Mouse (Mus musculus) limb, embryonic 10.5 days (tissue): ENCODE data around the gene Syt12. TPM values are rescaled to one million over a fixed set of nuclear protein-coding genes. Genes with fewer than 3 reads are reported as not detected.

Experiments
- DNase-seq: peaks from one replicate; pipeline ENCODE4 v3.0.0-alpha.2; 2017; ENCODE audit warnings: low spot score
- H3K27ac ChIP-seq: fragments of 300-500 bp; sonication (generic); 2 replicates; pipeline ENCODE4 v1.5.1; 2016; ENCODE audit warnings: mild to moderate bottlenecking
- H3K27me3 ChIP-seq: fragments of 300-500 bp; sonication (generic); 2 replicates; pipeline ENCODE4 v1.6.1; 2016; ENCODE audit warnings: low read depth, mild to moderate bottlenecking; ENCODE audit not compliant: poor library complexity, severe bottlenecking
- H3K36me3 ChIP-seq: fragments of 300-500 bp; sonication (generic); 2 replicates; pipeline ENCODE4 v1.6.1; 2016; ENCODE audit warnings: mild to moderate bottlenecking, moderate library complexity
- H3K4me1 ChIP-seq: fragments of 300-500 bp; sonication (generic); 2 replicates; pipeline ENCODE4 v1.6.1; 2016
- H3K4me3 ChIP-seq: fragments of 300-500 bp; sonication (generic); 2 replicates; pipeline ENCODE4 v1.5.1; 2016; ENCODE audit warnings: mild to moderate bottlenecking, moderate library complexity
- H3K9me3 ChIP-seq: fragments of 300-500 bp; sonication (generic); replicated peaks from 2 replicates; pipeline ENCODE4 v1.6.1; 2016; ENCODE audit warnings: mild to moderate bottlenecking
- WGBS: fragments of 180-500 bp; shearing (Covaris S2); methylation state at CpG from one replicate; pipeline ENCODE4 v1.1.7; 2016; 5-methylcytosine and 5-hydroxymethylcytosine counted together
- polyA plus RNA-seq: library from polyadenylated mRNA; unstranded; fragments of >200 nt; fragmentation: Nextera tagmentation; extraction: Ambion mirVana; gene quantifications from 2 replicates; pipeline ENCODE4 v1.2.1, GENCODE M21; 2016

Gene Syt12
- polyA plus RNA-seq, 1 experiment from 2014 or later = 0.95 TPM

DNA sequence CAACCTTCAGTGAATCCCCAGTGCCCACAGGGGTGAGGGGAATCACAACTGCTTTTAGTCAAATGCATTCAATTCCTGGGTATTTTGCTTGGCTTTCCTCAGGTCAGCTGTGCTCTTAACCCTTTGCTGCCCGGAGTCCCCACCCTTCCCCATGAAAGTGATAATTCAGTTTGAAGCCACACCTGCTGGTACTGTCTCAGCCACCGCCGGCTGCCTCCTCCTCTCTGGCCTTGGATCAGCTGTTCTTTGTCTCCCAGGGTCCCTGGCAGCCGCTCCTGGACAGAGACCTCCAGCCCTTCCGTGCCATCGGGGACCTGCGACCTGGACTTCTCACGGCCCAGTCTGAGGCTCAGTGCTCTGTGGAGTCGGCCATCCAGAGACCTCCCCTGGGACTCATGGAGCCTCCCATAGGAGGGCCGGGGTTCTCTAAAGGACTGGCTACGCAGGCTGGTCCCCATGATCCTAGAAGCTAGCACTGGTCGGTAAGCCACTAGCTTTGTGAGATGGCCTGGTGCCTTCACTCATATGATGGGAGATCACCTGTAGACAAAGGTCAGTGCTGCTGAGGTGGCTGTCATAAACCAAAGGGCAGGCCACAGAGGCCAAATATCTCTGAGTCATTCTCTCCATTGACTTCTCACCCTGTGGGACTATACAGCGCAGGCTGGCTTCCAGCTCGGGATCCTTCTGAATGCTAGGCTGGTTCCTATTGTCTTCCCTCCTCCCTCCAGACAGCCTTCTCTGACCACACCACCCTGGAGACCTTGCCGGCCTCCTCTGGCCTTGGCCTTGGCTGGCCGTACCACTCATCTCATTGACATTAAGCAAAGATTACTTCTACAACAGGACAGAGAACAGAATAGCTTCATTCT, 21.1 kb upstream of the Syt12 start, which contains the start of gene 2010003K11Rik:
Gene 2010003K11Rik, minus strand, starts transcription at position 522 of the 872 bp plus-strand sequence.
- no peak for DNase-seq
- Histone ChIP-seq H3K4me1 (peaks cover 18% of the 10 kb centered on the region), H3K27ac (0 out of 2 replicates have a peak within 1 kb of the TSS, but pooled peaks have one; percentile 19), H3K9me3 (no peaks in the 10 kb centered on the region), H3K4me3 (no peak within 1 kb of the TSS), H3K36me3 (no peaks in the 10 kb centered on the region), H3K27me3 (no peaks in the 10 kb centered on the region)
- WGBS = 66% methylated on average over 16 of the region's 16 CpGs

GRCm38 (mm10) chr19:4497263-4497973, 20.2 kb upstream of the Syt12 start:
- Histone ChIP-seq H3K9me3 (no peaks in the 10 kb centered on the region), H3K4me3 (no peak overlapping the region), H3K36me3 (no peaks in the 10 kb centered on the region), H3K27ac (0 out of 2 replicates have a peak overlapping the region, but pooled peaks have one; percentile 10), H3K27me3 (no peaks in the 10 kb centered on the region), H3K4me1 (peaks cover 18% of the 10 kb centered on the region)
- peak; percentile 87 for DNase-seq
- WGBS = 6% methylated on average over 4 of the region's 4 CpGs

- Histone ChIP-seq H3K27ac (no peak overlapping the region), H3K36me3 (no peaks in the 10 kb centered on the region), H3K4me1 (peaks cover 18% of the 10 kb centered on the region), H3K4me3 (no peak overlapping the region), H3K27me3 (no peaks in the 10 kb centered on the region), H3K9me3 (no peaks in the 10 kb centered on the region)
- WGBS = 87% methylated on average over 3 of the region's 3 CpGs
- DNase-seq = no peak
Observed at GRCm38 (mm10) chr19:4496535-4497262, 19.5 kb upstream of the Syt12 start.

DNA sequence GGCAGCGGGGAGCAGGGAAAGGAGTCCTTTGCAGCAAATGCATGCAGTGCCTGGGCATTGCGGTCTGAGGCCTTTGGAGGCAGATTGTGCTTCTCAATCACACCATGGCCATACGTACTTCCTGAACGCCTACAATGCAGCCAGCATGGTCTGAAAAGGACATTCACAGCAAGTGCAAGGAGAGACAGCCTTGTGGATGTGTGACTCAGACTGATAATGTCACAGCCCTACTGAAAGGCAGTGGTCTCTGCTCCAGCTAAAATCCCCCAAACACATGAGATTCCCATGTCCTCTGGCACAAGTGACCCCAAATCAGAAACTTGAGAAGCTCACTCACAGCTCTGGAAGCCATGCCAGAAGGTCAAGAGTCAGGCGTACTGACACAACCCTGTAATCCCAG, 18.6 kb upstream of the Syt12 start:
- Histone ChIP-seq H3K9me3 (no peaks in the 10 kb centered on the region), H3K4me1 (peaks cover 18% of the 10 kb centered on the region), H3K27ac (no peak overlapping the region), H3K36me3 (no peaks in the 10 kb centered on the region), H3K4me3 (no peak overlapping the region), H3K27me3 (no peaks in the 10 kb centered on the region)
- WGBS = 79% methylated on average over 5 of the region's 5 CpGs
- no peak for DNase-seq

GRCm38 (mm10) chr19:4494707-4495106, 17.5 kb upstream of the Syt12 start:
- Histone ChIP-seq H3K4me1 (peaks cover 18% of the 10 kb centered on the region), H3K27ac (no peak overlapping the region)

DNA sequence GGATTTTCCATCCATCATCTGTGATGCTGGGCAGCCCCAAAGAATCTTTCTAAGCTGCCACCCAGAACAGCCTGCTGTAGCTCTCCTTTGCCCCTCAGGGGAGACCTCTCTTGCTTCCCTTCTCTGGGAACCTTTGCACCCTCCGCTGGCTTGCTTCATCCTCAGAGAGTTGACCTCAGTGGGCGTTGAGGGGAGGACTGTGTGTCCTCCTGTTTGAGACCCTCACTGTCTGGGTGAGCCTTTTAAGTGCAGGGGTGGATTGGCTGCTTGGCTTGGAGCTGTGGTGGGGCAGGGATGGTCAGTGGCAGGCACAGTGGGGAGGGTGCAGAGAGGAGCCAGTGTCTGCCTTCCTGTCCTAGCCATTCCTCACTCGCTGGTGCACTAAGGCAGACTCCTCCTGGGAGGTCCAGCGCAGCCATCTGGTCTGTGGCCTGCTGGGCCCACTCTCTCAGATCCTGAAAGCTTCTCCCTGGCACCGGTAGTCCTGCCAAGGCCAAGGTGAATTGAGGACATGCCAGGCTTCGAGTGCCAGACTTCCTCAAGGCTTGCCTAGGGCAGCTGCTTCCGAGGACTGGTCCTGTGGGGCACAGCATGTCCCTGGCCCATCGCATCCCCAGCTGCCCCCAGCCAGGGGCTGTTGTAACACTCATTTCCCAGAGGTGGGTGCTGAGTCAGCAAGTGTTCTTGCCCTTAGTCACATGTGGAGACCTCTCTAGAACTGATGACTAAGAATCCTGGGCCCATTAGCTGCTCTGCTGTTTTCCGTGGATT, 15.5 kb upstream of the Syt12 start:
- no peaks in the 10 kb centered on the region for H3K9me3 ChIP-seq
- peaks cover 5% of the 10 kb centered on the region for H3K4me1 ChIP-seq
- WGBS = 62% methylated on average over 9 of the region's 9 CpGs
- no peaks in the 10 kb centered on the region for H3K27me3 ChIP-seq
- H3K4me3 ChIP-seq = no peak overlapping the region
- no peak for DNase-seq
- 0 out of 2 replicates have a peak overlapping the region, but pooled peaks have one; percentile 22 for H3K27ac ChIP-seq
- no peaks in the 10 kb centered on the region for H3K36me3 ChIP-seq

More at GRCm38 (mm10) chr19:4494707-4495106, 17.5 kb upstream of the Syt12 start:
- WGBS = 74% methylated on average over 7 of the region's 7 CpGs
- no peak for DNase-seq
- Histone ChIP-seq H3K9me3 (no peaks in the 10 kb centered on the region), H3K4me3 (no peak overlapping the region), H3K36me3 (no peaks in the 10 kb centered on the region), H3K27me3 (no peaks in the 10 kb centered on the region)

GRCm38 (mm10) chr19:4491080-4491695, 13.9 kb upstream of the Syt12 start:
- Histone ChIP-seq H3K27ac (no peak overlapping the region), H3K27me3 (no peaks in the 10 kb centered on the region), H3K36me3 (no peaks in the 10 kb centered on the region), H3K4me3 (no peak overlapping the region), H3K9me3 (no peaks in the 10 kb centered on the region), H3K4me1 (no peaks in the 10 kb centered on the region)
- 67% methylated on average over 10 of the region's 10 CpGs for WGBS
- DNase-seq = no peak

DNA sequence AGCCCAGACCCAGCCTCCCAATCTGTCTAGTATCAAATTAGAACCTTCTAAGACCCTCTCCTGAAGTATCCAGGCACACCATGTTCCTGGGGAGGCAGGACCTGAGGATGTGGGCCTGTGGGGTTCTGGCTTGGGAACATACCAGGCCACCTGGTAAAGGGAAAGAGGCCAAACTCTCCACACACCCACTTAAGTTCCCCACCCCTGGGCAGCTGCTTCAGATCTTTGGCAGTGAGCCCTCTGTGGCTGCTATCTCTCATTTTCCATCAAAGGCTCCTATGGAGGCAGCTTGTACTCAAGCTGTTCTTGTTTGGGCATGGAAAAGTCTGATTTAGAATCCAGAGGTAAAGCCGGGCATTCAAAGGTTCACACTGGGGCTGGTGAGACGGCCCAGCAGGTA, 10.6 kb upstream of the Syt12 start:
- Histone ChIP-seq H3K36me3 (no peaks in the 10 kb centered on the region), H3K4me3 (no peak overlapping the region), H3K4me1 (peaks cover 4% of the 10 kb centered on the region; the same call in 1 of the 2 replicates), H3K9me3 (no peaks in the 10 kb centered on the region), H3K27me3 (no peaks in the 10 kb centered on the region), H3K27ac (no peak overlapping the region)
- DNase-seq = no peak
- WGBS = 80% methylated on average over 2 of the region's 2 CpGs

DNA sequence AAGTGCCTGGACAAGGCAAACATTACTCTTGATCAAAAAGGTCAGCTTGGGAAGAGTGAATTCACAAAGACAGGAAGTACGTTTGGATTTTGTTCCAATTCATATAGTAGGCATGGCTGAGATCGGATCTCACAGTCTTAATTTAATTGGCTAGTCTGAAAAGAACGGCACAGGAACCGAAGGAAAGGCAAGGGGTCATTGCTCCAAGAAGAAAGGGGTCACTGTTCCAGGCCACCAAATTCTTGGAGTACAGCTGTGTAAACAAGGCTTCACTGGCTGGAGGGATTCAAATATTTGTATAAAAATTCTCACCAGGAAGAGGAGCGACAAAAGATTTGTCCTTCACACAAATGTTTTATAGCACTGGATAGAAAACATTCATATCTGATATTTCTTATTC, 7.8 kb upstream of the Syt12 start:
- DNase-seq = no peak
- H3K4me3 ChIP-seq = no peak overlapping the region
- H3K27me3 ChIP-seq = peaks cover 5% of the 10 kb centered on the region; the same call in 1 of the 2 replicates
- no peaks in the 10 kb centered on the region for H3K36me3 ChIP-seq
- WGBS = 71% methylated on average over 5 of the region's 5 CpGs
- H3K27ac ChIP-seq = no peak overlapping the region
- no peaks in the 10 kb centered on the region for H3K9me3 ChIP-seq
- H3K4me1 ChIP-seq = peaks cover 4% of the 10 kb centered on the region; the same call in 1 of the 2 replicates

DNA sequence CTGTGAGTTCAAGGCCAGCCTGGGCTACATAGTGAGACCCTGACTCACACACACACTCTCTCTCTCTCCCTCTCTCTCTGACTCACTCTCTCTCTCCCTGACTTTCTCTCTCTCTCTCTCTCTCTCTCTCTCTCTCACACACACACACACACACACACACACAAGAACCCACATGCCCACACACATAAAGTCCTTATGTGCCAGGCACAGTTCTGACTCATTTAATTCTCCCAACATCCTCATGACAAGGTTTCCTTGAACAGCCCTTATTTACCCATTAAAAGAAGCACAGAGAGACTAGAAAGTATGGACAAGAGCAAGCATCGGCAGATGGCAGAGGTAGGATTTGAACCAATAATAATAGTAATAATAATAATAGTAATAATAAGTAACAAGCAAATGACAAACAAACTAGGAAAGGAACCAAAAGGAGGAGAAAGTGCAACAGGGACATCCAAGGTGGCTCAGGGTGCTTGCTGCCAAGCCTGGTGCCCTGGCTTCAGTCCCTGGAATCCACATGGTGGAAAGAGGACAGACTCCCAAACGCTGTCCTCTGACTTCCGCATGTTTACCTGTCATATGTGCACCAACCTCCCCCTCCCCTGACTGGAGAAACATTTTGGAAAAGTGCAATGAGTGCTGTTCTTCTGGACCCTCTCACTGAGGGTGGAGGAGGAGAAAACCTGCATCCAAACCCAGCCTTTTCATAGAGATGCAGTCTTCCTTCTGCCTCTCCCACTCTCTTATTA, 5.0 kb upstream of the Syt12 start:
- H3K9me3 ChIP-seq = no peaks in the 10 kb centered on the region
- H3K36me3 ChIP-seq = no peaks in the 10 kb centered on the region
- H3K27me3 ChIP-seq = peaks cover 29% of the 10 kb centered on the region
- 89% methylated on average over 3 of the region's 3 CpGs for WGBS
- no peak overlapping the region for H3K4me3 ChIP-seq
- no peak for DNase-seq
- H3K27ac ChIP-seq = no peak overlapping the region
- H3K4me1 ChIP-seq = peaks cover 5% of the 10 kb centered on the region

DNA sequence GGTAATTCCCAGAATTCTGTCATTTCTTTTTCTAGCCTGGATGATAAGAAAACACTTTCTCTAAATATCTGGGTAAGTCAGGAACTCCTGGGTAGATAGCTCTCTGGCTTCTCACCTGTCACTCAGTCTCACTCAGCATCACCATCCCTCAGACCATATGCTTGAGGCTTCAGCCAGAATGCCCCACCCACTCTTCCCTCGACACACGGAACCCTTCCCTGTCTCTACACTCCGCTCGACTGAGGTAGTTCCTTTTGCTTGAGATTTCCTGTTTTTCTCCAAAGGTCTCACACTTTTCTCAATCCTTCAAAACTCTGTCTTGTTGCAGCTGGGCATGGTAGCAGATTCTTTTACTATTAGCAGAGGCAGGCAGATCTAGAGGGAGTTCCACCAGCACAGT, 4.1 kb upstream of the Syt12 start:
- H3K27me3 ChIP-seq = peaks cover 38% of the 10 kb centered on the region
- H3K4me3 ChIP-seq = no peak overlapping the region
- H3K9me3 ChIP-seq = no peaks in the 10 kb centered on the region
- 48% methylated on average over 4 of the region's 4 CpGs for WGBS
- DNase-seq = no peak
- H3K4me1 ChIP-seq = peaks cover 14% of the 10 kb centered on the region
- H3K27ac ChIP-seq = no peak overlapping the region
- H3K36me3 ChIP-seq = no peaks in the 10 kb centered on the region
